Mouse (Mus musculus) stomach, embryonic 16.5 days (tissue): ENCODE data around the gene Rpl14. TPM values are rescaled to one million over a fixed set of nuclear protein-coding genes. Genes with fewer than 3 reads are reported as not detected.

Source experiments
- ATAC-seq: fragments of 200-750 bp; cut with Nextera tagmentation; 2 replicates; pipeline ENCODE4 v1.8.0; 2017; ENCODE audit warnings: moderate number of reproducible peaks, moderate TSS enrichment; ENCODE audit not compliant: insufficient read depth, low FRiP score
- H3K27ac ChIP-seq: fragments of 300-500 bp; sonication (generic); 2 replicates; pipeline ENCODE4 v1.5.1; 2014; ENCODE audit warnings: low read length
- H3K27me3 ChIP-seq: fragments of 300-500 bp; sonication (generic); 2 replicates; pipeline ENCODE4 v1.6.1; 2014; ENCODE audit warnings: low read length, control low read depth, mixed read lengths; ENCODE audit not compliant: control insufficient read depth, insufficient read depth
- H3K36me3 ChIP-seq: fragments of 300-500 bp; sonication (generic); 2 replicates; pipeline ENCODE4 v1.6.1; 2014; ENCODE audit warnings: low read length; ENCODE audit not compliant: control insufficient read depth, insufficient read depth
- H3K4me1 ChIP-seq: fragments of 300-500 bp; sonication (generic); 2 replicates; pipeline ENCODE4 v1.6.1; 2014; ENCODE audit warnings: low read length, control low read depth, mixed read lengths; ENCODE audit not compliant: control insufficient read depth, insufficient read depth
- H3K4me2 ChIP-seq: fragments of 300-500 bp; sonication (generic); 2 replicates; pipeline ENCODE4 v1.6.1; 2014; ENCODE audit warnings: low read depth, low read length, mixed read lengths
- H3K4me3 ChIP-seq: fragments of 300-500 bp; sonication (generic); replicated peaks from 2 replicates; pipeline ENCODE4 v1.5.1; 2014; ENCODE audit warnings: mild to moderate bottlenecking, low read length
- H3K9ac ChIP-seq: fragments of 300-500 bp; sonication (generic); 2 replicates; pipeline ENCODE4 v1.6.1; 2014; ENCODE audit warnings: low read length
- H3K9me3 ChIP-seq: fragments of 300-500 bp; sonication (generic); replicated peaks from 2 replicates; pipeline ENCODE4 v1.6.1; 2016; ENCODE audit warnings: low read length, control low read depth; ENCODE audit not compliant: control insufficient read depth
- WGBS: fragments of 180-500 bp; shearing (Covaris S2); extraction: QIAGEN DNeasy Blood & Tissue Kit; methylation state at CpG from one replicate; pipeline ENCODE4 v1.1.7; 2014; 5-methylcytosine and 5-hydroxymethylcytosine counted together
- polyA plus RNA-seq: library from polyadenylated mRNA; unstranded; fragments of >200 nt; fragmentation: Nextera tagmentation; extraction: Ambion mirVana; gene quantifications from 2 replicates; pipeline ENCODE4 v1.2.1, GENCODE M21; 2015

Rpl14 gene
- polyA plus RNA-seq, 1 experiment from 2014 or later = 823 TPM

DNA sequence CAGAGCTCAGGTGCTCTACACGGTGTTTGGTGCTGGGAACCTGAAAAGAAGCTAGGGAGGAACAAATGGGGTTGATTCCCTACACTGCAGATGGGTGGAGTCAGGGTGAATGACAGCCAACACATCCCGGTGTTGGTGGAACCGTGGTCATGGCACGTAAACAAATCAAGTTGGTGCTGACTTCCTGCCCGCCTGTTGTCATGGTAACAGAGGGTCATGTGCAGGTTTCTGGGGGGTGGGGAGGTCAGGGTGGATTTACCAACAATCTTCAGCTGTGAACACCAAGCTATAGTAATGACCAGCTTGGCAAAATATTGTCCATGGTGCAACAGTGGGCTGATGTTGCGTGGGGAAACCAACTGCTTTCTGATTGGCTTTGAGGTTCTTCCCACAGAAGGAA lies 7.5 kb downstream of the Rpl14 start:
- H3K4me3 ChIP-seq = no peak overlapping the region
- H3K4me1 ChIP-seq = peaks cover 12% of the 10 kb centered on the region
- WGBS = 29% methylated on average over 6 of the region's 6 CpGs
- H3K27ac ChIP-seq = no peak overlapping the region
- H3K27me3 ChIP-seq = no peaks in the 10 kb centered on the region
- no peak overlapping the region for H3K4me2 ChIP-seq
- no peak for ATAC-seq
- H3K9ac ChIP-seq = no peak overlapping the region
- H3K9me3 ChIP-seq = no peaks in the 10 kb centered on the region
- H3K36me3 ChIP-seq = peaks cover 21% of the 10 kb centered on the region

DNA sequence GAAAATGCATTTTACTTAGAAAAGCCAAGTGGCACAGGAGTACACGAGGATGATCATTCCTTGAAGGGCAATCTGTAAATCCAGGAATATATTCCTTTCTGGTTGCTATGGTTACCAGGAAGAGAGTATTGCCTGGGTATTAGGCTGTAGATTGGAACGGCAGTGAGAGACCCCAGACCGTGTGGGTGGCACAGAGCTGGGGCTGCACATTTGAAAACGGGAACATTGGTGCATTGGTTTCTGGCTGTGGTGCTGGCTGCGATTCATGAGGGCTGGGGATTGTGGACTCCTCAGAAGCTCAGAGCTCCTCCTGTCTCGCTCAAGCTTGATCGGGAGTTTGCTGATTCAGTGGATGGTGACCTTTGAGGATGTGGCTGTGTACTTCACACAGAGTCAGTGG lies 8.6 kb downstream of the Rpl14 start:
- Histone ChIP-seq H3K27me3 (no peaks in the 10 kb centered on the region), H3K4me3 (no peak overlapping the region), H3K9ac (no peak overlapping the region), H3K36me3 (peaks cover 14% of the 10 kb centered on the region), H3K27ac (no peak overlapping the region), H3K9me3 (no peaks in the 10 kb centered on the region), H3K4me1 (peaks cover 12% of the 10 kb centered on the region), H3K4me2 (no peak overlapping the region)
- ATAC-seq = no peak
- WGBS = 80% methylated on average over 7 of the region's 7 CpGs

DNA sequence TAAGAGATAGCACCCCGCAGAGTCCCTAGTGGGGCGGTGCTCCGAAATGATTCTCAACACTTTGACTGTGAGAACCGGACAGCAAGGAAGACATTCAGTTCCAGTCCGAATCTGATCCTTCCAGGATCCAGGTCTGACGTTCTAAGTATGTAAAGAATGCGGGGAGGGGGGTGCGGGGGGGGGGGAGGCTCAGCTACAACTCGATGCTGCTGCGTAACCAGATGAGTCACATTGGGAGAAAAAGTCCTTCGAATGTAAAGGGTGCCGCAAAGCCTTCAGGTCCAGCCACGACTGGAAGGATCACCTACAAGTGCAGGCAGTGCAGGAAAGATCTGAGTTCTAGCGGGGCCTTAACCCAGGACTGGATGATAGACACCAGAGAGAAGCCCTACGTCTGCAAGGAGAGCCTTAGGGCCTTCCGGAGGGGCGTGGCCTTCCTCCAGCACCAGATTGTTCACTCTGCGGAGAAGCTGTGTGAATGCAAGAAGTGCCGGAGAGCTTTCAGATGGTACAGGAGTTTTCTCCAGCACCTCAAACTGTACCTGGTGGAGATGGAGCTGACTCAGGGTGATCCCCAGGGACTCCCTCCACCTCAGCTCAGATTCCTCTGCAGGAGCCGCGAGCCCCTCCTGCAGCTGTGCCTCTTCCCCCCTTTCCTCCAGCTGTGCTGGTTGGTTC lies 10.8 kb downstream of the Rpl14 start:
- Histone ChIP-seq H3K27ac (peak overlapping the region; percentile 60; the same call in 1 of the 2 replicates), H3K9ac (peak overlapping the region; percentile 76), H3K9me3 (no peaks in the 10 kb centered on the region), H3K27me3 (no peaks in the 10 kb centered on the region), H3K4me2 (peak overlapping the region; percentile 95), H3K4me3 (peak overlapping the region; percentile 46), H3K4me1 (peaks cover 12% of the 10 kb centered on the region), H3K36me3 (no peaks in the 10 kb centered on the region)
- 10% methylated on average over 21 of the region's 21 CpGs for WGBS
- ATAC-seq = peak; percentile 74

DNA sequence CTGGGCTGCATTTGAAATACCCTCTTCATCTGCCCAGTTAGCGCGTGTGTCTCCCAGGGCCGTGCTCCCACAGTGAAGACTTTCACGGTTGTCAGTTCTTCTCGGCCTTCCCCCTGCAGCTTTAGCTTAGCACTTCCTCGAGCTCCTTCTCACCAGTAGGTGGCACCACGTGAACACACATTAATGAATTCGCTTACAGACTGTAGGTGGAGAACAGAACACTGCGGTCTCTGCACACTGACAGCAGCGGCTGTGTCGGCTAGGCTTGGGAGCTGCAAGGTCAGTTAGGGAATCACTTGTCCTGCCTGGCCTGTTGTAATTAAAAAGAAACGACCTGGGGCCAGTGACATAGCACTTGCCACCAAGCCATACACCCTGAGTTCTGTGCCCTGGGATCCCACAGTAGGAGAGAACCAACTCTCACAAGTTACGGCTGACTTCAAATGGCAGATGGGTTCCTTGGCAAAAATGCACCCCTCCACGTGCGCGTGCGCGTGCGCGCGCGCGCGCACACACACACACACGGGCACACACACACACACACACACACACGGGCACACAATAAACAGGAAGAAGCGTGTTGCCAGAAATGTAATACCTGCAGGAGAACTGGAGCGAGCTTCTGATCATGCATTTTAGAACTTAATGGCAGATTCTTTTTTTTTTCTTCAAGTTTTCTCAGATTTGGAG lies 11.5 kb downstream of the Rpl14 start:
- ATAC-seq = peak; percentile 88
- Histone ChIP-seq H3K9me3 (no peaks in the 10 kb centered on the region), H3K27me3 (no peaks in the 10 kb centered on the region), H3K9ac (peak overlapping the region; percentile 76), H3K4me1 (peaks cover 8% of the 10 kb centered on the region), H3K4me2 (peak overlapping the region; percentile 95), H3K36me3 (no peaks in the 10 kb centered on the region), H3K27ac (peak overlapping the region; percentile 60; the same call in 1 of the 2 replicates), H3K4me3 (peak overlapping the region; percentile 46)
- WGBS = 9% methylated on average over 28 of the region's 28 CpGs

DNA sequence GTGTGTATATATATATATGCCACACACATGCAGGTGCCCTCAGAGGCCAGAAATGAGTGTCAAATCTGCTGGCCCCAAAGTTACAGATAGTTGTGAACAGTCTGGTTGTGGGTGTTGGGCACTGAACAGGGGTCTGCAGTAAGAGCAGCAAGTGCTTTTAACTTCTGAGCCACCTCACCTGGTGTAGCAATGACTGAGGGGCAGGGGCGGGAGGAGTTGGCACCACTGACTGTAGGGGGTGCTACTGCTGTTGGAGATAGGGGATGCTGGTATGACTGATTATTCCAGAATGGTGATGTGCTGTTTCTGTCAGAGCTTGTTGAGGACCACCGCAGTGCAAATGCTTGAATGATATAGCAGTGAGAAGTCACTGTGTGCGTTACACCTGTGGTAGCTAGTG lies 12.1 kb downstream of the Rpl14 start:
- WGBS = 67% methylated on average over 3 of the region's 3 CpGs
- H3K36me3 ChIP-seq = no peaks in the 10 kb centered on the region
- peak overlapping the region; percentile 76 for H3K9ac ChIP-seq
- no peak overlapping the region for H3K27ac ChIP-seq
- no peaks in the 10 kb centered on the region for H3K27me3 ChIP-seq
- peaks cover 7% of the 10 kb centered on the region; the same call in 1 of the 2 replicates for H3K4me1 ChIP-seq
- no peak for ATAC-seq
- H3K4me3 ChIP-seq = peak overlapping the region; percentile 46; the same call in 1 of the 2 replicates
- H3K4me2 ChIP-seq = peak overlapping the region; percentile 95
- no peaks in the 10 kb centered on the region for H3K9me3 ChIP-seq

DNA sequence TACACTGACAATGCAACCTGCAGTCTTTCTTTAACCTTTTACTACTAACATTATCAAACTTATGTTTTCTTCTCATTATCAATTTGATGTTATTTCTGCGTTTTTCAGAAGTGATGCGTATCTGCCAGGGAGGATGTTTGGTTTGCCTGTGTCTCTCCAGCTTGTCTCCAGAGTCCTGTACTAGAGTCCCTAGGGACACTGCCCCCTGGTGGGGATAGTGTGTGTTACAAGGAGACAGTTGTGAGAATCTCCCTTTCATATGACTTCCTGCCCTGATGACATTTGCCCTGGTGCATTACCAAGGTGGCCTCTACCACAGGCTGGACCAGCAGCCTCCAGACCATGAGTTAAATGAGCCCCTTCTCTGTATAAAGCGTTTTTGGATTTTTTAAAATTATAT lies 15.3 kb downstream of the Rpl14 start:
- H3K4me1 ChIP-seq = peaks cover 7% of the 10 kb centered on the region; the same call in 1 of the 2 replicates
- no peak overlapping the region for H3K4me2 ChIP-seq
- no peak overlapping the region for H3K4me3 ChIP-seq
- no peaks in the 10 kb centered on the region for H3K9me3 ChIP-seq
- no peaks in the 10 kb centered on the region for H3K27me3 ChIP-seq
- WGBS = 13% methylated on average over 3 of the region's 3 CpGs
- ATAC-seq = no peak
- H3K27ac ChIP-seq = no peak overlapping the region
- no peaks in the 10 kb centered on the region for H3K36me3 ChIP-seq
- H3K9ac ChIP-seq = no peak overlapping the region

DNA sequence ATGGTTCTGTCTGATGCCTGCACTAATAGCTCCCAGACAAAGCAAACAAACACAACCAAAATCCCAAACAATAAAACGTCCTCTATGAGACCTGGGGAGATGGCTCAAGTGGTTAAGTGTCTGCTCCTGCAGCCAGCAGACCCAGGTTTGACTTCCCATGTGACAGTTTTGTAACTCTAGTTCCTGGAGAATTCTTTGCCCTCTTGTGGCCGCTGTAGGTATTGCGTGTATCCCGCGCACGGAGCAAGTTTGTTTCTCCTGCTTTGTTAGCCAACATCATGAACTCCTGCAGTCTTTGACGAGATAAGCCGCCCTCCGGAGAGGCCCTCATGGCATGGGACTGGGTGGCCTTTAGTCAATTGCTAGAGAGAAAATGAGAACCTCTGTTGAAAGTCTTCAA lies 20.2 kb downstream of the Rpl14 start:
- ATAC-seq = no peak
- Histone ChIP-seq H3K4me1 (no peaks in the 10 kb centered on the region), H3K4me3 (no peak overlapping the region), H3K9ac (no peak overlapping the region), H3K9me3 (no peaks in the 10 kb centered on the region), H3K27ac (no peak overlapping the region), H3K36me3 (no peaks in the 10 kb centered on the region), H3K4me2 (no peak overlapping the region), H3K27me3 (no peaks in the 10 kb centered on the region)
- 2% methylated on average over 9 of the region's 9 CpGs for WGBS

DNA sequence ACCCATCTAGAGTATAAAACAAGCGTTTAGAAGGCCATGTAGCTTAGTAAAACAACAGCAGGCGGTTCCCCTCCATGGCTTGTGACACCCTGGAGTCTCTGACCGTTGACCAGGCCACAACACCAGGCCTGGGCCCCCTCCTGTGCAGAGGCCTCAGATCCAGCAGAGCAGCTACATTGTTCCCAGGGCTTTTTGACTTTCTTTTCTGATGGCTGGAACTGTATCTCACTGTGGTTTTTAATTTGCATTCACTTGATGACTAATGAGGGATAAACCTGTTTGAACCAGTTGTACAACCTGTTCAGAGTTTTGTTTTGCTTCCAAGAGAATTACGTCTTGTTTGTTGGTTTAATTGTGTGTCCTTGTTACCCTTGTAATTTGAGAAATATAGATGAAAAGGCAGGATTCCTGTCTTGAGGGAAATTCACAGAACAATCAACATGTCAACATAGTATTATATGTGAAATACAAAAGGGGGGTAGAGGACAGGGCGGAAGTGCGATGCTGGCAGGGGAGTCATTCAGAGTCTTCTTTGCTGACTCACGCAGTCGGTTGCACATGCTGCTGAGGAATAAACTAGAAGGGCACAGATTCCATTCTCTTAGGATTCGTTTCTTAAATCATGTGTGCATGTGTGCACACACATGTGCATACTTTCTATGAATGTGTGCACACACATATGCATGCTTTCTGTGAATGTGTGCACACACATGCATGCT lies 22.3 kb downstream of the Rpl14 start:
- Histone ChIP-seq H3K27me3 (no peaks in the 10 kb centered on the region), H3K9ac (no peak overlapping the region), H3K27ac (peak overlapping the region; percentile 76), H3K36me3 (no peaks in the 10 kb centered on the region), H3K4me2 (no peak overlapping the region), H3K9me3 (no peaks in the 10 kb centered on the region), H3K4me1 (no peaks in the 10 kb centered on the region), H3K4me3 (no peak overlapping the region)
- ATAC-seq = peak; percentile 40; the same call in 1 of the 2 replicates
- WGBS = 56% methylated on average over 9 of the region's 9 CpGs

DNA sequence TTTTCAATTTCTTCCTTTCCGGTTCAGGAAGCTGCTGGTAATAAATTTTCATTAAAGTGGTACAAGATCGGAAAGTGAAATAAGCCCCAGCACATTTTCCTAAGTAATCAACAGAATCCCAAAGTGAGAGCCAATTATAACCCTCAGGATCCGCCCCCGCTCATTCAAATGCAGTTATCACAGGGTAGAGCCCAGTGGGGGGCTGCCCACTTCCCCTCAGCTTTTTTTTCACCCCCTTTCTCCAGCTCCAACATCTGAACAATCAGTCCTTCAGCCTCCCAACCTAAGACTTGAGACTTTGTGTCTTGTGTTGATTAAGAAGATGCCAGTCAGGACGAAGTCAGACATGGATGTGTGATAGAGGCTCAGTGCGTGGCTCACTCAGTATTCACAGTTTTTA lies 23.6 kb downstream of the Rpl14 start:
- no peak overlapping the region for H3K4me3 ChIP-seq
- no peaks in the 10 kb centered on the region for H3K27me3 ChIP-seq
- no peaks in the 10 kb centered on the region for H3K4me1 ChIP-seq
- no peak overlapping the region for H3K4me2 ChIP-seq
- no peak overlapping the region for H3K9ac ChIP-seq
- no peaks in the 10 kb centered on the region for H3K36me3 ChIP-seq
- no peak for ATAC-seq
- WGBS = 68% methylated on average over 6 of the region's 6 CpGs
- H3K9me3 ChIP-seq = no peaks in the 10 kb centered on the region
- H3K27ac ChIP-seq = no peak overlapping the region
